Mouse (Mus musculus) CH12.LX (cell line): ENCODE results near the gene Galnt12. TPM values are rescaled to one million over a fixed set of nuclear protein-coding genes. Genes with fewer than 3 reads are reported as not detected.

ENCODE experiments used
- DNase-seq: peaks from one replicate; pipeline ENCODE4 v3.0.0-alpha.2; 2013; ENCODE audit errors: extremely low read depth
- H3K27ac ChIP-seq: 2 replicates; pipeline ENCODE4 v1.5.1; 2012; ENCODE audit warnings: low read depth, mild to moderate bottlenecking, control low read depth, moderate library complexity; ENCODE audit not compliant: insufficient read depth
- H3K27me3 ChIP-seq: replicated peaks from 2 replicates; pipeline ENCODE3; 2012; ENCODE audit warnings: inconsistent platforms
- H3K36me3 ChIP-seq, 2 experiments: replicated peaks in 1 of 2; 2 replicates each; pipeline versions ENCODE3 to v1.6.1; 2012; ENCODE audit warnings: inconsistent platforms in 1 of 2, low read length in 1 of 2, mild to moderate bottlenecking in 1 of 2, mixed read lengths in 1 of 2, moderate library complexity in 1 of 2; ENCODE audit not compliant: control insufficient read depth in 1 of 2, insufficient read depth in 1 of 2
- H3K4me1 ChIP-seq, 2 experiments: 2 replicates each; pipeline ENCODE4 v1.6.1; 2012; ENCODE audit warnings: inconsistent platforms in 1 of 2, moderate library complexity in 1 of 2; ENCODE audit not compliant: insufficient read depth in 2 of 2, control insufficient read depth in 1 of 2
- H3K4me2 ChIP-seq: 2 replicates; pipeline ENCODE4 v1.6.1; 2012; ENCODE audit warnings: low read depth, mild to moderate bottlenecking, control low read depth; ENCODE audit not compliant: poor library complexity, insufficient read depth, severe bottlenecking
- H3K4me3 ChIP-seq, 3 experiments: fragments of 150-350 bp in 1 of 3; sonication (generic) in 1 of 3; replicated peaks in 1 of 3; 2 replicates each; pipeline versions ENCODE3 to v1.5.1; 2011 to 2012; ENCODE audit warnings: low read depth in 2 of 3, low read length in 2 of 3, mild to moderate bottlenecking in 2 of 3, moderate library complexity in 2 of 3, control low read depth in 1 of 3, improper control_type of control experiment in 1 of 3, inconsistent platforms in 1 of 3, mixed read lengths in 1 of 3; ENCODE audit not compliant: poor library complexity in 1 of 3
- H3K79me2 ChIP-seq: replicated peaks from 2 replicates; pipeline ENCODE4 v1.6.1; 2012; ENCODE audit warnings: mild to moderate bottlenecking, moderate library complexity; ENCODE audit not compliant: control insufficient read depth, poor library complexity, insufficient read depth, severe bottlenecking; ENCODE audit errors: extremely low read depth
- H3K9ac ChIP-seq: 2 replicates; pipeline ENCODE4 v1.6.1; 2012; ENCODE audit warnings: low read depth, mild to moderate bottlenecking, control low read depth, moderate library complexity; ENCODE audit not compliant: insufficient read depth
- H3K9me3 ChIP-seq: replicated peaks from 2 replicates; pipeline ENCODE3; 2012; ENCODE audit warnings: low read length, inconsistent platforms, mixed read lengths
- BHLHE40 ChIP-seq: IDR thresholded peaks from 2 replicates; pipeline ENCODE4 v1.6.1; 2011; ENCODE audit warnings: mild to moderate bottlenecking, low read depth, low read length, improper control_type of control experiment
- CHD1 ChIP-seq: IDR thresholded peaks from 2 replicates; pipeline ENCODE4 v1.6.1; 2012; ENCODE audit warnings: low read depth, low read length, improper control_type of control experiment, inconsistent platforms
- CTCF ChIP-seq, 2 experiments: IDR thresholded peaks in 1 of 2; conservative IDR thresholded peaks in 1 of 2; 2 replicates each; pipeline ENCODE4 v1.5.1; 2011 to 2012; ENCODE audit warnings: low read depth in 2 of 2, low read length in 2 of 2, improper control_type of control experiment in 1 of 2, inconsistent platforms in 1 of 2, mild to moderate bottlenecking in 1 of 2, moderate library complexity in 1 of 2
- E2F4 ChIP-seq: IDR thresholded peaks from 2 replicates; pipeline ENCODE4 v1.6.1; 2011; ENCODE audit warnings: low read depth, low read length, improper control_type of control experiment; ENCODE audit not compliant: insufficient replicate concordance
- GABPA ChIP-seq: IDR thresholded peaks from 2 replicates; pipeline ENCODE4 v1.6.1; 2012; ENCODE audit warnings: low read depth, low read length, improper control_type of control experiment, inconsistent platforms; ENCODE audit not compliant: insufficient replicate concordance
- HCFC1 ChIP-seq: IDR thresholded peaks from 2 replicates; pipeline ENCODE4 v1.6.1; 2012; ENCODE audit warnings: low read depth, mild to moderate bottlenecking, inconsistent platforms, low read length, improper control_type of control experiment
- IRF4 ChIP-seq: IDR thresholded peaks from 2 replicates; pipeline ENCODE4 v1.6.1; 2014; ENCODE audit warnings: low read depth, mild to moderate bottlenecking, inconsistent platforms, low read length, improper control_type of control experiment
- JUN ChIP-seq: IDR thresholded peaks from 2 replicates; pipeline ENCODE4 v1.6.1; 2011; ENCODE audit warnings: low read depth, mild to moderate bottlenecking, low read length, improper control_type of control experiment, moderate library complexity; ENCODE audit not compliant: insufficient read depth
- MAFK ChIP-seq: IDR thresholded peaks from 2 replicates; pipeline ENCODE4 v1.6.1; 2011; ENCODE audit warnings: low read length, improper control_type of control experiment; ENCODE audit not compliant: insufficient replicate concordance
- MAZ ChIP-seq: IDR thresholded peaks from 2 replicates; pipeline ENCODE4 v1.6.1; 2012; ENCODE audit warnings: low read depth, mild to moderate bottlenecking, inconsistent platforms, low read length, improper control_type of control experiment, moderate library complexity
- MEF2A ChIP-seq: IDR thresholded peaks from 2 replicates; pipeline ENCODE4 v1.6.1; 2014; ENCODE audit warnings: low read depth, mild to moderate bottlenecking, inconsistent platforms, low read length, improper control_type of control experiment, borderline replicate concordance
- MXI1 ChIP-seq: IDR thresholded peaks from 2 replicates; pipeline ENCODE4 v1.6.1; 2011; ENCODE audit warnings: mild to moderate bottlenecking, low read depth, low read length, improper control_type of control experiment
- MYC ChIP-seq: IDR thresholded peaks from 2 replicates; pipeline ENCODE4 v1.6.1; 2011; ENCODE audit warnings: low read depth, mild to moderate bottlenecking, improper control_type of control experiment, low read length
- NELFE ChIP-seq: IDR thresholded peaks from 2 replicates; pipeline ENCODE4 v1.6.1; 2011; ENCODE audit warnings: low read depth, low read length, improper control_type of control experiment
- NRF1 ChIP-seq: IDR thresholded peaks from 2 replicates; pipeline ENCODE4 v1.6.1; 2014; ENCODE audit warnings: low read depth, mild to moderate bottlenecking, inconsistent platforms, low read length, improper control_type of control experiment, moderate library complexity
- POLR2A ChIP-seq: IDR thresholded peaks from 2 replicates; pipeline ENCODE4 v1.6.1; 2011; ENCODE audit warnings: low read depth, mild to moderate bottlenecking, improper control_type of control experiment, low read length
- POLR2AphosphoS2 ChIP-seq: IDR thresholded peaks from 2 replicates; pipeline ENCODE4 v1.6.1; 2011; ENCODE audit warnings: low read depth, low read length, improper control_type of control experiment
- RCOR1 ChIP-seq: conservative IDR thresholded peaks from 2 replicates; pipeline ENCODE4 v1.6.1; 2012; ENCODE audit warnings: low read depth, mild to moderate bottlenecking, inconsistent platforms, low read length, improper control_type of control experiment
- SIN3A ChIP-seq: IDR thresholded peaks from 2 replicates; pipeline ENCODE4 v1.6.1; 2012; ENCODE audit warnings: low read length, improper control_type of control experiment, inconsistent platforms
- SMC3 ChIP-seq: IDR thresholded peaks from 2 replicates; pipeline ENCODE4 v1.6.1; 2011; ENCODE audit warnings: low read depth, low read length, improper control_type of control experiment
- TCF12 ChIP-seq: IDR thresholded peaks from 2 replicates; pipeline ENCODE4 v1.6.1; 2014; ENCODE audit warnings: low read depth, mild to moderate bottlenecking, inconsistent platforms, low read length, improper control_type of control experiment
- USF1 ChIP-seq: IDR thresholded peaks from 2 replicates; pipeline ENCODE4 v1.6.1; 2014; ENCODE audit warnings: low read depth, mild to moderate bottlenecking, inconsistent platforms, low read length, improper control_type of control experiment
- USF2 ChIP-seq: conservative IDR thresholded peaks from 2 replicates; pipeline ENCODE4 v1.6.1; 2011; ENCODE audit warnings: low read depth, low read length, improper control_type of control experiment
- ZMIZ1 ChIP-seq: IDR thresholded peaks from 2 replicates; pipeline ENCODE4 v1.6.1; 2012; ENCODE audit warnings: low read depth, mild to moderate bottlenecking, inconsistent platforms, low read length, improper control_type of control experiment
- ZNF384 ChIP-seq: IDR thresholded peaks from 2 replicates; pipeline ENCODE4 v1.6.1; 2012; ENCODE audit warnings: low read depth, low read length, improper control_type of control experiment, inconsistent platforms
- dilution Hi-C: fragments of 300-500 bp; cut with MboI; formaldehyde crosslinking; loops from 2 replicates; pipeline ENCODE4 v1.14.3; 2020; ENCODE audit warnings: low sequenced_read_pairs; ENCODE audit not compliant: extremely low pct_unique_long_range_greater_than_20kb, extremely low pct_ligation_motif_present
- in situ Hi-C: fragments of 300-500 bp; cut with MboI; formaldehyde crosslinking; loops from 3 replicates; pipeline ENCODE4 v1.14.3; 2019; ENCODE audit warnings: low sequenced_read_pairs, low pct_ligation_motif_present, low pct_unique_long_range_greater_than_20kb, mixed read lengths
- polyA plus RNA-seq: library from polyadenylated mRNA; unstranded; fragments of >175 nt; gene quantifications from 2 replicates; pipeline ENCODE4 v1.2.1, GENCODE M21; 2012; ENCODE audit warnings: low read depth; ENCODE audit not compliant: insufficient read length
- total RNA-seq, 2 experiments: library from RNA; depleted of rRNA; stranded (reverse); fragments of 300-350 nt in 1 of 2; fragments of >200 nt in 1 of 2; gene quantifications; 2 replicates each; pipeline ENCODE4 v1.2.3; 2012 to 2014

Galnt12 gene
- total and polyA plus RNA-seq, 3 experiments: 15.8 to 16.4 (median 16.1) TPM

GRCm38 (mm10) chr4:47103561-47103960, 11.9 kb downstream of the Galnt12 start:
- H3K9ac ChIP-seq: no peak overlapping the region
- dilution Hi-C loops: no loop called here

DNA sequence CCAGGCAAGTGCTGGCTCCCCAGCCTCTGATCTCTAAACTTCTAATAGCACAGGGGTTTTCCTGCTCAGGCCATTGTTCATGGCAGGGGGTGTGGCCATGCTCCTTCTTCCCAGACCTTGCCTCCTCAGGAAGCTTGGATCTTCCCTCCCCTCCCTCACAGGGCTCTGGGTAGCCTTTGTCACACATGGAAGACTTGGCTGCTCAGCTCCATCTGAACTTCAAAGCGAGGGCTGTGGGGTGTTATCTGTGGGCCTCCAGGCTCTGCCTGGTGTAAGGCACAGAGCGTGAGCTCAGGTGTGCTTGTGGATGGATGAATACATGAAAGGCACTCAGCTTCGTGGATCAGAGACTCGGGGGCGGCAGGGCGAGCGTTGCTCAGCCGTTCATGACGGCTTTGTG, 20.2 kb downstream of the Galnt12 start:
- dilution Hi-C loops: no loop called here
- Histone ChIP-seq H3K4me3 (no peak overlapping the region), H3K27me3 (no peaks in the 10 kb centered on the region), H3K79me2 (no peaks in the 10 kb centered on the region), H3K4me2 (no peak overlapping the region), H3K9me3 (peaks cover 6% of the 10 kb centered on the region), H3K4me1 (peaks cover 0 to 19% of the 10 kb centered on the region in 2 experiments; a peak in 2 of 4 replicates), H3K9ac (no peak overlapping the region), H3K36me3 (peaks cover 0 to 80% of the 10 kb centered on the region in 2 experiments), H3K27ac (no peak overlapping the region)
- in situ Hi-C loops: no loop called here
- no peak for DNase-seq
- TF ChIP-seq MXI1 (no peak), NELFE (no peak), MEF2A (no peak), ZMIZ1 (no peak), E2F4 (no peak), USF1 (no peak), SIN3A (no peak), CHD1 (no peak), BHLHE40 (no peak), HCFC1 (no peak), POLR2A (no peak), MAFK (no peak), USF2 (no peak), SMC3 (no peak)

More at GRCm38 (mm10) chr4:47103561-47103960, 11.9 kb downstream of the Galnt12 start:
- TF ChIP-seq TCF12 (no peak), IRF4 (no peak), RCOR1 (no peak), GABPA (no peak), NRF1 (no peak), HCFC1 (no peak), JUN (no peak), MYC (no peak), CTCF (conservative IDR thresholded peaks at IDR 0.05 in 1 of 2, IDR thresholded peaks at IDR 0.05 in 1 of 2; ENCODE audit: low read depth in 2 of 2, low read length in 2 of 2) (no peak), USF2 (no peak), MAZ (no peak), MXI1 (no peak), MAFK (no peak), CHD1 (no peak), POLR2AphosphoS2 (no peak), ZNF384 (no peak)
- H3K36me3 ChIP-seq: peaks cover 0 to 41% of the 10 kb centered on the region in 2 experiments
- no peaks in the 10 kb centered on the region; the same call in 1 of the 2 replicates for H3K79me2 ChIP-seq
- H3K4me2 ChIP-seq: no peak overlapping the region
- no peak overlapping the region for H3K4me3 ChIP-seq
- in situ Hi-C loops: no loop called here
- no peak overlapping the region for H3K27ac ChIP-seq
- H3K27me3 ChIP-seq: no peaks in the 10 kb centered on the region
- peaks cover 3% of the 10 kb centered on the region for H3K9me3 ChIP-seq
- H3K4me1 ChIP-seq: no peaks in the 10 kb centered on the region
- DNase-seq: no peak
